Mouse (Mus musculus) frontal cortex, adult (tissue): ENCODE measurements around the gene Eef1akmt4.

Experiments
- ATAC-seq: cut with Nextera tagmentation; 2 replicates; pipeline ENCODE4 v1.9.2; 2017; ENCODE audit warnings: mild to moderate bottlenecking, moderate library complexity, mixed read lengths; ENCODE audit not compliant: low TSS enrichment

Eef1akmt4 gene

DNA sequence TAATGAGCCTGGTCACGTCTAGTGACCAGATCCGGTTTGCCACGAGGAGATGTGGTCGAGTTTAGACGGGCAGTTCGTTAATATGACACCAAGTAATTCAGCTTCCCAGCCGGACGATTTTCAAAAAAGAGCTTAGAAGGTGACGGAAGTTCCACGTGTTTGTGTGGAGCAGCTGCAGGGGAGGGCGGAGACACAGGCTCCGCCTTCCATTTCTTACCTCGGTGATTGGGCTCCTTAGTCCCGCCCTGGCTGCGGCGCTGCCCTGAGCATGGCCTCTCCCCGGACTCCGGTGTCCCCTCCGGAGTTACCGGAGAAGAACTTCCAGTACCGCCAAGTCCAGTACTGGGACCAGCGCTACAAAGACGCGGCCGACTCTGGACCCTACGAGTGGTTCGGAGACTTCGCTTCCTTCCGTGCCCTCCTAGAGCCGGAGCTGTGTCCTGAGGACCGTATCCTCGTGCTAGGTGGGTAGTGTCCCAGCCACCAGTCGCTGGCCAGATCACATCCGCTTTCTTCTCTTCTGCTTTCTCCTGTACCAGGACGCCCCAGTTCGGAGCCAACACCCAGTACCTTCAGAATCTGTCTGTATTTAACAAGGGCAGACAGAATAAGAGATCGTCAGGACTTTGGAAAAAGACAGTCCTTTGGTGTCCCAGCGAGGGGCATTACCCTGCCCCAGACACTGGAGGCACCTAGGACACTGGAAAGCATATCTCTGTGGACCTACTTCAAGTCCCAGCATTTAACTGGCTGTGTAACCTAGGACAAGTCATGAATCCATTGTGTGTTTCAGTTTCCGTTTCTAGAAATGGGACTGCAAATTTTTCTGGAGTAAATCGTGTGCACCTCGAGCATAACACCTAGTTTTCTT is at the start of gene Eef1akmt4, which contains the start of the genes Gm49333 and Alg3:
Eef1akmt4 (plus strand) TSS at position 237 of the 871 bp plus-strand sequence.
Gm49333 (plus strand) TSS at position 254 of the 871 bp plus-strand sequence.
Alg3 (minus strand) TSS at position 379 of the 871 bp plus-strand sequence.
- ATAC-seq, result peak; percentile 90

DNA sequence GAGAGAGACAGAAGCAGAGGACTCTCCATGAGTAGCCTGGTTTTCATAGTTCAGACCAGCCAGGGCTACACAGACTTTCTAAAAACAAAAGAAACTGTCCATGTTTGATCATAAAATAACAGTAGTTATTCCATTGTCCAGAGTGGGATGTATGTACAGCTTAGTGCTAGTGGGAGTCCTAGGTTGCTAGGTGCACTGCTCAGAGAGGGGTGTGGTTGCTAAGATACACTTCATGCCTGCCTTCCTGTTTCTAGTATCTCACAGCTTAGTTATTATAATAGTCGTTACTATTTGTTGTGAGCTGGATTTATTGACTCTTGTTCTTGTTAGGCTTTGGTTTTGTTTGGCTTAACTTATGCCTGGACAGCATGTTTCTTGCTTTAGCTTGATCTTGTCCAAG is 46.3 kb upstream of the Eef1akmt4 start:
- no peak for ATAC-seq

DNA sequence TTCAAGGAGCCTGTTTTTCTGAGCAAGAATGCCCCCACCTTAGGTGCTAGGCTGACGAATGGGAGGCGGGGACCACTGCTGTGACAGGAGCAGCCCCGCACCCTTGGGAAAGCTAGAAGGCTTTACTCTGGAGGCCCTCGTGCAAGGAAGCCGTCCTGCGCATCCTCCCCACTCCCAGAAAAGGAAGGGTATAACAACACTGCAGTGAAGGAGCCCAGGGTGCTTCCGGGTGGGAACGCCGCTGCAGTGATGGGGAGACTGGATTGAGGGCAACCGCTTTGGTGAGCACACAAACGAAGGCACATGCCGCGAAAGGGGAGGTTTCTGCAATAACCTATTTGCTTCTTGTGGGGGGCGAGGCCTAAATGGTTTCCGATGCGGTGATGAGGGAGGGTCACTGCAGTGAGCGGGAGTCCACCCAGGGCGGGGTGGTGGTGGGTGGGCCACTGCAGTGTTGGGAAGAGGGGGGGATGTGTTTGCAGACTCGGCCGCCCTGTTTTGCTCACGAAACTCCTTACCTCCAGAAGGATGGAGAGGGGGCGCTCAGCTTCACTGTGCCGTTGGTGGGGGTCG is 21.9 kb upstream of the Eef1akmt4 start, which contains the start of gene Vwa5b2:
Vwa5b2 (plus strand) TSS at position 106 of the 573 bp plus-strand sequence.
- peak; percentile 75 for ATAC-seq

DNA sequence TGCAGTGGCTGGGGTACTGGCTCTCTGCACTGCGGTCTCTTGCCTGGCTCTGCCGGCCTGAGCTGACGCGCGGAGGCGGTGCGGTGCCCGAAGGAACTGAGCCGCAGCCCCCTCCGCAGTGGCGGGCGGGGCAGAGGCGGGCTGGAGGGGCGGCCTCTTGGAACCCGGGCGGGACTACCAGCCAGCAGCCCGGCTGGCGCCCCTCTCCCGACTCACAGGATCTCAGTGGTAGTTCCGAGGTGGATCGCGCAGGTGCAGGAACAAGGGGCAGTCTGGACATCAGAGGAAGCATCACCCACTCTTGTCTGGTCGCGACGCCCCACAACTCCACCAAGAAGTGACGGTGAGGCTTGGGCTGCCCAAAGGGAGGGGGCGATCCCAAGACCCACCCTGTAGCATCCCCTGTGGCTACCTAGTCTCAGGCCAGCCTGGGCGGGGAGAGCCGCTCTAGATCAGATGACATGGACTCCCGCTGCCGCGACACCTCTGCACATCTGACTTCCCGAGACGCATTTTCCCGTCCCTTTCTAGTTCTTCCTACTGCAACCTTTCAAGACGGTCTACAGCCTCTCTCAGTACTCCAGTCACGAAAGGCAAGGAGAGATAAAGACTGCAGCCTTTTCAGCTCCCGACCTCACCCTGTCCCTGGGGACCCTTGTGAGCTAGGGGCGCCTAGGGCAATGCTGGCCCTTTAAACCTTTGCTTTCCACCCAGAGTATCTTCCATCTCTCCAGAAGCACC is 21.3 kb upstream of the Eef1akmt4 start:
- peak; percentile 62 for ATAC-seq

DNA sequence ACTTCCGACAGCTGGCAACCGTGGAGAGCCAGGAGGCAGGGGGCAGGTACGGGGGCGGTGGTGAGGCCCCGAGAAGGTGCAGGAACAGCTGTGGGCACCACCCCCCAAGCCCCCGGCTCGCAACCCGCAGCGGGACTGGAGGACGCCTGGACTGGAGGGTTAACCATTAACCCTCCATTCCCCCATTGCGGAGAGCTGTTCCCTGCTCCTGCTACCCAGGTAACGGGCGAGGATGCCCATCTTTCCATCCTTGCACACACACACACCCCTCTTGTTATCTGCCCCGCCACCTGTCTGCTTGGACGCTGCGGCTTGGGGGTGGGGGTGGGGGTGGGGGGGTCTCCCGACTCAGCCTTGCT is 20.7 kb upstream of the Eef1akmt4 start:
- ATAC-seq, result no peak

DNA sequence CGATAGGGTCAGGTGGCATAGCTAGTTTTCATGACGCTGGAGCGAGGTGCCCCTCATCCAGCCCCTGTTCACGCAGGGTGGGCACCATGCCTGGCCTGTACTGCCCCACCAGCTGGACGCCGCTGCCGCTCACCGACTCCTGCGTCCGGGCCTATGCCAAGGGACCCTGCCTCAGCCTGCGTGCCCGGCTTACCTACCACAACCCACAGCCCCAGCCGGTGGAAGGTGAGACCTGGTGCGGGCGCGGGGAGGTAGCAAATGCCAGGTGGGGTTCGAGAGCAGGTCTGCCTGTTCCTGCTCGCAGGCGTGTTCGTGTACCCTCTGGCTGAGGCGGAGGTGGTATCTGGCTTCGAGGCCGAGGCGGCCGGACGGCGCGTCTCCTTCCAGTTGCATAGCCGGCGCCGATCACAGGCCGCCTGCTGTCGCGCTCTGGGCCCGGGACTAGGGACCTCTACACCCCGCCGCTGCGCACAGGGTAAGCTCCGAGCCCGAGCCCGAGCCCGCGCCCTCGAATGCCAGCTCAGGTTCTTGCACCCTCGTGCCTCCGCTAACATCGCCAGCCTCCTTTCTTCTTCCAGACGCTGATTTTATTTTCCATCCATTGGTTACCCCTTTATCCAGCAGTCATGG is 20.2 kb upstream of the Eef1akmt4 start:
- no peak for ATAC-seq

DNA sequence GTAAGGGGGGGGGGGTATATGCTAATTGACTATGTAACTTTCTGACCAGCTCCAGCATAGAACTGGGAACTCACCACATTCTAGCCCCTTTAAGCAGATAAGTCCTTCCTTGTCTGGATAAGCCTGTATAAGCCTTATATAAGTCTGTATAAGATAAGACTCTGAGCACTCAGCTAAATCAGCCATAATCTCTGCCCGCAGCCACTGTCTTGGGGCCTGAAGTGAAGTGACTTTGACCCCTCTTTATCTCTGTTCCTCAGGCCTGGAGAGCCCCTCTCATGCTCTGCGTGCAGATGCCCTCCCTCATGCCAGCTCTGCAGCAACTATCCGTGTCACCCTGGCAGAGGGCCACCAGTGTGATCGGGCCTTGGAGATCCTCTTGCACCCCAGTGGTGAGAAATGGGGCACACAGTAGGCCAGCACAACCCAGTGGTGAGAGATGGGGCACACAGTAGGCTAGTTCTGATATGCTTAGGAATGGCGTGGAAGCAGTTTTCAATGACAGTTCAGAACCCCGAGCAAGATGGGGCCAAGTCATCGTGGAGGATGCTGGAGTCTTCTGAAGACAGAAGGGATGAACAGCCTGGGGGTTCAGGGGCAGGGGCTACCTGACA is 16.2 kb upstream of the Eef1akmt4 start:
- ATAC-seq, result no peak

DNA sequence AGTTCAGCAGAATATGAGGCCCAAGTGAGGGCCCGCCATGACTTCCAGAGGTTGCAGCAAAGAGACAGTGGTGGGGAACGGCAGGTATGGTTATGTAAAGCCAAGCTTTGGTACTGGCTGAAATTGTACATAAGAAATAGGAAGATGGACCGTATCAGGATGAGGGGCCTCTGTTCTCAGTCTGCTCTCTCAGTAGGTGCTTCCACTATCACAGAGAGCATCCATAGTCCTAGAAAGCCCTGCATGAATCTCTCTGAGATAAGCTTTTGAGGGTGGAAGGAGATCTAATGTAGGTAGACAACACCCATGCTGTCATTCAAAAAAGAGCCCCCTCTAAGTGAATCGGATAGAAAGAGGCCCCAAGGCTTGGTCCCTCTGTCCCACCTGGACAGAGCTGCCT is 15.7 kb upstream of the Eef1akmt4 start:
- ATAC-seq, result no peak

DNA sequence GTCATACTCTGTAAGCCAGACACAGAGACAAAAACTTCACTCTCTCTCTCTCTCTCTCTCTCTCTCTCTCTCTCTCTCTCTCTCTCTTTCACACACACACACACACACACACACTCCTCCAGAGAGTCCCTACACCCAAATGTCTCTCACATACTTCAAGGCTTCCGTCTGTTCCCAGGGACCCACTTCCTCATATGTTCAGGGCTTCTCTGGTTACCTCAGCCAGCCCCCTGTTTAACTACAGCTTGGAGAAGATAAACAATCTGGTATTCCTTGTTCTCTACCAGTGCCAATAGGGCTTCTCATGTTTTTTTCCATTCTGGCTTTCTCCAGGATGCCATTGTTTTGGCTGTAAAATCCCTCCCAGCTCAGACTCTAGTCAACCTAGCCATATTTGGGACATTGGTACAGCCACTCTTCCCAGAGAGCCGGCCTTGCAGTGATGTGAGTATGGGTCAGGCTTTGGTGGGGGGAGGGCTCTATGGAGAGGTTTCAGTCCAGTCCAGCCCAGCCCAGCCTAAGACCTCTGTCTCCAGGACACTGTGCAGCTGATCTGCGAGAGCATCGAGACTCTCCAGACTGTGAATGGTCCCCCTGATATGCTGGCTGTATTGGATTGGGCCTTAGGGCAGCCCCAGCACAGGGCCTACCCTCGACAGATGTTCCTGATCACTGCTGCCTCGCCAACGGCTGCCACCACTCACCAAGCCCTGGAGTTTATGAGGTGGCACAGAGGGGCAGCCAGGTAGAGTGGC is 14.5 kb upstream of the Eef1akmt4 start:
- no peak for ATAC-seq

DNA sequence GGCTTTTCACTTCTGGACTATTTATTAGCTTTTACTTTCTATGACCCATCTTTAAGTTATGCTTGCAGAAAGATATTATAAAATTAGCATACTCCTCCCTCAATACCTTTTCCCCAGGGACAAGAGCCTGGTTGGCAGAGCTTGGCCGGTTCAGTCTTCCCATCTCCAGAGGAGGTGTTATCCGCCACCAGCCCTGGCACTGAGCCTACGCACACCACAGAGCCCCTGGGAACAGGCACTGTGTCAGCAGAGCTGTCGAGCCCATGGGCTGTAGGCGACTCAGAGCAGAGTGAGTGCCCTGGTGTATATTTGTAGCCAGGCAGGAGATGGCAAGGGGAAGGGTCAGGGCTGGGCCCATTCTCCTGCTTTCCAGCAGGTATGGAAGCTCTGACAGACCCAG is 10.9 kb upstream of the Eef1akmt4 start:
- ATAC-seq, result no peak

DNA sequence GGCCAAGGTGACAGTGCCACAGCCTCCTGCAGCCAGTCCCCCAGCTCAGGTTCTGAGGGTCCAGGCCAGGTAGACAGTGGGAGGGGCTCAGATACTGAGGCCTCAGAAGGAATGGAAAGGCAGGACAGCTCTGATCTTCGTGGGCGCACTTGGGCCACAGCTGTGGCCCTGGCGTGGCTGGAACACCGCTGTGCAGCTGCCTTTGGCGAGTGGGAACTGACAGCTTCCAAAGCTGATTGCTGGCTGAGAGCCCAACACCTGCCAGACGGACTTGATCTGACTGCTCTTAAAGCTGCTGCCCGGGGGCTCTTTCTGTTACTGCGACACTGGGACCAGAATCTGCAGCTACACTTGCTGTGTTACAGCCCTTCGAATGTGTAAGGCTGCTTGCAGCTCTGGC is 6.7 kb upstream of the Eef1akmt4 start:
- ATAC-seq, result no peak

DNA sequence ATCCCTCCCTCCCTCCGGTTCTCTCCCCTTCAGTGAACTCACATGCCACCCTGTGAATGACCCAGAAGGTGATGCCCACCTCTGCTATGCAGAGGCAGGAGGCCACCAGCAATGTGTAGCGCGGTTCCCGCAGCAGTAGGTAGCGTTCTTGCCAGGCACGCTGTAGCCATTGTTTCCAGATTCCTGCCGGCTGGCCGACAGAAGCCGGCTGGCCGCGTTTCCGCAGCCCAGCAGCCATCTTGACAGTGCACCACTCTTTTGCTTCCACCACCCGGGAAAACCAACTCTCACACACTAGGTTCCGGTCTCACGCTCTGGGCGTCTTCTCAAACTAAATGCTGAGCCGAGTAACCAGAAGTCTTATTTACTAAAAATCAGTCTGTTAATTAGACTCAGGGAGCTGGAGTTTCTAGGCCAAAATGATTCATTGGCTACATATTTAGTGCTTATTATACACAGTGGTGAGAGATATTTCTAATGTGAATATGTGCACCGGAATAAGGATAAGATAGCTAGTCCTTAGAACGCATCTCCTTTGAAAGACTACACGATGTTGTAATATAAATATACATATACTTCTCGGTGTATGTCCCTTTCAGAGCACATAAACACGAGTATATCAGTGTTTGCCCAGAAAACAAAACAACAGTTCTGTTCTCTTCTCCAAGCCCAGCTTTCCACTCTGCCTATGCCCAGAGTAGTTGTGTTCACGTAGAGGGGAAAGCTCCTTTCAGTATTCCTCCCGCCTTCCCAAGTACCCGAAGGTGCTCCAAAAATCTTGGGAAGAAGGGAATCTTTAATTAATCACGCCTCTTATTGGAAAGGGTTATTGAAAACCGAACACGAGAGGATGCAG is 664 bp upstream of the Eef1akmt4 start:
- ATAC-seq, result peak; percentile 51

DNA sequence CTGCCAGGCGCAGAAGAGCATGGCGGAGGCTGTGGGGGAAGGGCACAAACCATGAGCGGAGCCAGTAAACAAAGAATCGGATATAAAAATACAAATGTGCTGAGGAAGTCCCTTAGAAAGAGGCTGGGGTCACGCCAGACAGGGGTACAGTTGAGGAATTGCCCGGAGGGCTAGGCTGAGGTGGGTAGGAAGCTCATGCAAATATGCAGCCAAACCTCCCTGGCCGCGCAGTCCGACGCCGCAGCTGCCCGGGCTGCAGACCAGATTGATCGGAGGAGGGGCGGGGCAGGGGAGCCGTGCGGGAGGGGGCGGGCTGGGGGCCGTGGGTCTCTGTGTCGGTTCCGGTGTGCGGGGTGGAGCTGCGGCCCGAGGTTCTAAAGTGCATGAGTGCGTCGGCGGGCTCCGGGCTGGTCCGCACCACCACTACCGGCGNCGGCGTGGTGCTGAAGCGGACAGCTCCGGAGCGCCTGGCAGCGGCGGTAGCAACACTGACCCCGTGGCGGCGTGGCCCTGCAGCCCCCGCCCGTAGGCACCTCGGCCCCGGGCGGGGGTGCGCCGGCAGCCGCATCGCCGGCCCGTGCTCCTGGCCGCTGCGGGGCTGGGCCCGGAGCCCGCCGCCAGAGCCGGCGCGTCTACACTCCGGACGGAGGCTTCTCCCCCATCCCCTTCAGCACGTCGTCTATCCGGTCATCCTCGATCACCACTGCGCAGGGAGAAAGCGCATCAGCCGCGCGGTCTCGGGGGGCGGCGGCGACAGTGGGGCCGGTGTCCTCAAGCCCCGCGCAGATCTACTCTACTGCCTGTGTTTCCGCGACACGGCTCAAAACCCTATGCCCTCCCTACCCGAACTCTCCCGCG is 8.4 kb downstream of the Eef1akmt4 start:
- ATAC-seq, result peak; percentile 5; the same call in 1 of the 2 replicates

DNA sequence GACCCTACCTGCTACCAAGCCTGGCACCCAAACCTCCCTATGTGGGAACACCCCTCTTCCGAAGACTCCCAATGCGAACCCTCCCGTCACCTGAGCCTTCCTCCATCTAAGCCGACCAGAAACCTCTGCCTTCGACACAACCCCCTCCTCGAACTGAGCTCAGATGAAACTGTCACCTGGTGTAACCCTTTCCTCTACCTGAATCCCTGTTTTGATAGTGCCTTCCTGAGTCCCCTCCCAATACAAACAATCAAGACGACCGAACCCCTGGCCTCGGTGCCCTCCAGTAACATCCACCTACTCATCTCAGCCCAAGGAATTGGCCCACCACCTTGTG is 9.0 kb downstream of the Eef1akmt4 start:
- ATAC-seq, result 0 out of 2 replicates have a peak, but pooled peaks have one; percentile 1

DNA sequence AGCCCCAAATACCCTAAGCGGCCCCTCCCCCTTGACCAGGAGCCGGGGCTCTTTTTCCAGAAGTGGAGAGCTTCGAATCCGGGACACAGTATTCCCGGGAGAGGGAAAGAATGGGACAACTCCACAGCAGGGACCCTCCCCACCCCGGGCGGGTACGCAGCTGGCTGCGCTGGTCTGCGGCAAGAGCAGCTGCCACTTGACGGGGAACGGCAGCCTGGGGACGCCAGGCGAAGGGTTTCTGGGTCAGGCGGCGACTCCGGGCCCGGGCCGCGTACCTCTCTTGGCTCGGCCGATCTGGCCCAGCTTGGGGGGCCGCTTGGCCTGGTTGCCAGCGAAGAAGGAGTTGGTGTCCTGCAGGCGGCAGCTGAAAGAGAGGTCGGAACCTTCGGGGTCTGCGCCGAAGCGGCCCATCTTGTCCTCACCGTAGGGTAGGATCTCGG is 9.4 kb downstream of the Eef1akmt4 start:
- no peak; the same call in 1 of the 2 replicates for ATAC-seq

DNA sequence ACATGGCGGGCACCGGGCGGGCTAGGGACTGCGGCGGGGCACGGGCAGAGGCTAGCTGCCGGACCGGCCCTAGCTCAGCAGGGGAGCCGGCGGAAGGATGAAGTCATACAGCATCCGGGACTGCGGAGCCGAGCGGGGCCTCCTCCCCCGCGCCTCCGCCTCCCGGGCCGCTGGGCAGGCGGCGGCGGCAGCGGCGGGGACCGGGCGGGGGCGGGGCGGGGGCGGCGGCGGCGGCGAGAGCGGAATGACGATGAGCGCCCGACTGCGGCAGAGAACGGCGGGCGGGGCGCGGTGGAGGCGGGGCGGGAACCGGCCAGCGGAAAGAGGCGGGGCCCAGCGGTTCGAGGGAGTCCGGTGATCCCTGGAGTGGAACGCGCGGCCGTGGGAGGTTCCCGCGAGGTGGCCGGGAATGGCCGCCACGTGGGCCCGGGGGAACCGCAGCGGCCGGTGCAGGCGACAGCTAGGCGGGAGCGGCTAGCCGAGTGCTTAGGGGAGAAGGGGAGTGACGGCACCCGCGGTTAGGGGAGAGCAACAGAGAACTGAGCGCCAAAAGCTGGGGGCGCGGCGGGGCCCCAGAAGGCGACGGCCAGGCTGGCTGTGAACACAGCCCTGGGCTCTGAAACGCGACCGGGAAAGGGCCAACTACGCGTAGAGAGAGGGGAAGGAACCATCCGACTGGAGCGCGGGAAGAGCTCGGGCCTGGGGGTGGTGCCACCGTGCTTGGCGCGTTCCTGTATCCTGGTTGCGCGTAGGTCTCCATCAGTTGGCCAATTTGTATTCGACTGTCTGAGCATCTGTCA is 10.0 kb downstream of the Eef1akmt4 start, which contains the start of gene Camk2n2:
Camk2n2 (minus strand) TSS at position 97 of the 800 bp plus-strand sequence.
- ATAC-seq, result peak; percentile 35

DNA sequence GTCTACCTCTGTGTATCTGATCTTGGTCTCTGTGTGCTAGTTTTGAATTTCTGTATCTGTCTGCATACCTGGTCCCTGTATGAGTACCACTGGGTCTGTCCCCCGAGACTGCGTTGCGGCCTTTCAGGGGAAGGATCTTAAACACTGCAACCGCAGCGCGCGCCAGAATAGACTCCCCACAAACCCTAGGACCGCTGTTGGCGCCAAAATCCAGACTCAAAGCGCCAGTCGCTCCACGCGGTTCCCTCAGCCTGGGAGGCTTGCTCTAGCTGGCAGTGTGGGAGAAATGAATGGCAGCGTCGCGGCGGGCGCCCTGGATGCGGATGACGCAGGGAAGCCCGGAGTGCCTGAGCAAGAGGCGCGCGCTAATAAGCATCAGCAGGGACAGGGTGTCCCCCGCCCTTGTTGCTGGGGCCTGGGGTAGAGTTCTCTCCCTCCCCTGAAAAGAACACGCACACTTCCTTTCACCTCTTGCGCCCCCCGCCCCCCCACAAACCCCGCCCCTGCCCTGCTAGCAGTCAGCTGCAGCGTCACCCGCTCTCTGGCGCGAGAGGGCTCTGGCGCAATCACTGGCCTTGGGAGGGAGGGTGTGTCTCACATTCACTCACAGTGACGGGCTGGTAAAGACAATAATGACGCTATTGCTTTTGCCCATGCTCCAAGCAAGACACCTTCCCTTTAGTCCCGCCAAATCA is 10.7 kb downstream of the Eef1akmt4 start:
- ATAC-seq, result peak; percentile 48
